Mouse (Mus musculus): ENCODE measurements around the gene Enox1.

- no peak for TF ChIP-seq CTCF (IDR thresholded peaks at IDR 0.05; ENCODE audit: control insufficient read depth, insufficient read depth, low read length)
- TF ChIP-seq POLR2A (IDR thresholded peaks at IDR 0.05; ENCODE audit: borderline replicate concordance, control insufficient read depth, low read depth, low read length) = no peak
Measured at GRCm38 (mm10) chr14:77679877-77680276, 523.3 kb downstream of the Enox1 start.
